Mouse (Mus musculus) embryo, embryonic 11.5 days (tissue): ENCODE measurements at regions not wholly inside any gene's neighbourhood (a gene's known extent, or its start where the extent isn't known, plus 50 kb on each side); places are given as distances from the start of the nearest gene placed in this dataset.

Experiments used
- DNase-seq: peaks from one replicate; pipeline ENCODE4 v3.0.0-alpha.2; 2012; ENCODE audit warnings: low read depth, low spot score

DNA sequence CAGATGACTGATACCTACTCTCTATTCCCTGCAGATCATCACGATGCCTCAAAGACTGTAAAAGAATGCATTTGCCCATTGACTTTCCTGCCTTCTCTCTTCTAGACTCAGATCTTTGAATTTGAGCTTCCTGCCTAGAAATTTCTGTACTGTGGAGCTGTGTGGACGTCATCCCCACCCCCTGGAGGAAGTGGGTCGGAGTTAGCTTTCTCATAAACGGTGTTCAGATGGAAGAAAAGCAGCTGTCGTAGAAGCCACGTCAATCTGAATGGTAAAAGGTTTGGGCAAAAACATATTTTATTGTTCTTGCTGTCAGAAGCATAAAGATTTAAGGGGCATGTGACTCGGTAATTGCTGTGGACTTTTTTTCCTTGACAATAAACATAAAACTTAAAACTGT, 154.6 kb upstream of the Mvb12b start:
- no peak for DNase-seq

DNA sequence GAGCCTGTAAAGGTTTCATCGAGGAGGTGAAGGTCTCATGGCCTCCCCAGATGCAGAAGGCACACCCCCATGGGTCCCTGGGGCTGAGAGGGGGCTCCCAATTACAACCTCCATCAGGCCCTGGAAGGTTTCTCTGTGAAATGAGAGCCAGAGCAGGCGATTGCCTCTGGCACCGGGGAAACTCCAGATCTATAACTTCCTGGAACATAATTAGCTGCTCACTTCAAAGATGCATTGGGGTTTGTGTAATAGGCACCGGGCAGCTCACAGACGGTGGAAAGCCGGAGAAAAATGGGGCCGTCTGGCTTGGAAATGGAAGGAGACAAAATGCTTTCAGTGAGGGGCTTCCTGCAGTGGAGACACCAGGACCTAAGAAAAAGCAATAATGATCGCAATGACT, 151.2 kb upstream of the Mvb12b start:
- DNase-seq: no peak

DNA sequence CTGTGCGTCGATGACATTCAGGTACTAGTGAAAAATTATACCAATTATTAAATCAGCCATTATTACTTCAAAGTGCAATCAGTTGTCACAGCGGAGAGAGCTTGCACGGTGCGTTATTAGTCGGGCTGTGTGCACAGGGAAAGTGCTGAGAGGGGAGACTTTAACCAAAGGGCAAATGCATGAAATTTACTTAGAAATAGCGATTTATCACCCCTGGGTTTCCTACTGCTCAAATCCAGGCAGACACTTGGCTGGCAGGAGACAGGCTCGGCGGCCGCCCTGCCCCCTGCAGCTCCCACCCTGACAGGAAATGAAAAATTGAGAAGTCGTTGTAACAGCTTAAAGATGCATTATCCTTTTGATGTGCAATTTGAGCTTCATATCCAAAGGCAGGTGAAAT, 145.5 kb upstream of the Mvb12b start:
- DNase-seq: no peak

DNA sequence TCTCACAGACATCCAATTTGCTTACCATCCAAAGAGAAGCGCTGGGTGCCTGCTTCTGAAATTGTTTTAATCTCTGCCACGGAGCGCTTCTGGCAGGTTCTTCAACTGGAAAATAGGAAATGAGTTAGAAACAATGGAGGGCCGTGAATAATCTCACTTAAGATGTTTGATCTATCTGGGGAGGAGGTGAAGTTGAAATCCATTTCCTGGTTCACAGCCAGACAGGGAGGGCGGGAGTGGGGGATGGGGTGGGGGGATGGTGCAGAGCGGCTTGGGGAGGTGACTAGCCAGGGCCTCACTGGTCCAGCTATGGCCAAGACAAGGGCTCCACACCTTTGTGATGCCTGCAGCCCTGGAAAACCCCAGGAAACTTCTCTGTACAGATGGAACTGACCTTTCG, 143.7 kb upstream of the Mvb12b start:
- no peak for DNase-seq

DNA sequence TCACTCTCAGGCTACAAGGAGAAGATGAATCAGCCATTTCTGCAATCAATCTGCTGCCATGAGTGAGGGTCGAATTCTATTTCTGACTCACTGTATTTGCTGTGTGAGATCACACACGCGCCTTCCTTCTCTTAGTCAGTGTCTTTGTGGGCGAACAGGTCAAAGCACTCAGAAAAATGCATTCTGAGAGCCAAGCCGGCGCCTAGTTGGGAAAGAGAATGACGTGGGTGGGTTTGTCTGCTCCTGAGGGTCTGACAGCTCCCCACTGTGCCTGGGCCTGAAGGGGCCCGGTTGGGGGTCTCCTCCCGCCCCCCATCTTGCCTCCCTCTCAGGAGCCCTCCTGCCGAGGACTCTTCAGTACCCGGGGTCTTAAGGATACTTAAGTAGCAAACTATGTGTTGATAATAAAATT, 143.3 kb upstream of the Mvb12b start:
- no peak for DNase-seq

DNA sequence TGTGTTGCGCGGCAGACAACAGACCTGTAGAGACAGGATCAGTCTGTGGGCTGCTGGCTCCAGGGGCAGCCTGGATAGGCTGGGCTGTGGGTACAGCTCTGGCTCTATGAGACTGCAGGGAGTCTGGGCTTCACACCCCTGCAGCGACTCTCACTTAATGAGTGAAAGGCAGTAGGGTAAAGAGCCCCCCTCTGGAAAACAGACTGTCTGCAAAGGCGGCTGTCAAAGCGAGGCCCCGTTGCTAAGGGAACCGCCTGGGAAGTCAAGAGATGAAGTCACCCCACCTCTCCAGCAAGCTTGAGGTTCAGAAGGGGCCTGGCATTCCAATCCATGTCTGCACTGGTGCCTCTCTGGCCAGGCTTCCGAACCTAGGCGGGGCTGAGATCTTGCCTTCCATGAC, 139.7 kb upstream of the Mvb12b start:
- peak; percentile 17 for DNase-seq

DNA sequence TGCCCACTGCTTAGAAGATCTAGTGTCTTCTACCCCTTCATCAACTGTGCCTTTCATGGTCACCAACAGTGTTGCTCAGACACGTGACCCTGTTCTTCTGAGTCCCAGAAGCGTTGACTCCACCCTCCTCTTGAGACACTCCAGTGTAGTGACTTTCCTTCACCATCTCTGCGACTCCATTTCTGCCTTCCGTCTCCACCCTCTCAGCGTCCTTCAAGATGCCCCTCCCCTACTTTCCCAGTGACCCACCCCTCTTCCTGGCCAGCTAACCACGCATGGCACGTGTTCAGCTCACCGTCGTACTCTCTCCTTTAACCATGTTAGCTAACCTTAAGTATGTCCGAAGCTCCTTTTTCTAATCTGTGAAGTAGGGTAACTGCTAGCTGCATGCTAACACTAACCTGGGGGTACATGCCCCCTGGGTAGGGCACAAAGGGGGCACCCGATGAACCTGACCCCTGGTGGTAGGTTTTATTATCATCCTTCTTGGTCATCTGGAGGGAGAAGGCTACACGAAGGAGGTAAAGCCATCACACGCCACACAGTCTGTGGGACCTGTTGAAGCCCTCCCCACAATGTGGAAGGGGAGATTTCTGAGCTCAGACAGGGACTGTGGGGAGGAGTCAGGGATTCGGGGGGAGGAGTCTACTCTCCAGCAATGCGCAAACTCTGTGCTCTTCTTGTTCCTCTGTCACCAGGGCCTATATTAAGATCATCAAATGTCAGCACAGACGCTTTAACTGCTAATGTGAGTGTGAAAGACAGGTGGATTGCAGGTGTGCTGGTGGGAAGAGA, 139.0 kb upstream of the Mvb12b start:
- DNase-seq: no peak

DNA sequence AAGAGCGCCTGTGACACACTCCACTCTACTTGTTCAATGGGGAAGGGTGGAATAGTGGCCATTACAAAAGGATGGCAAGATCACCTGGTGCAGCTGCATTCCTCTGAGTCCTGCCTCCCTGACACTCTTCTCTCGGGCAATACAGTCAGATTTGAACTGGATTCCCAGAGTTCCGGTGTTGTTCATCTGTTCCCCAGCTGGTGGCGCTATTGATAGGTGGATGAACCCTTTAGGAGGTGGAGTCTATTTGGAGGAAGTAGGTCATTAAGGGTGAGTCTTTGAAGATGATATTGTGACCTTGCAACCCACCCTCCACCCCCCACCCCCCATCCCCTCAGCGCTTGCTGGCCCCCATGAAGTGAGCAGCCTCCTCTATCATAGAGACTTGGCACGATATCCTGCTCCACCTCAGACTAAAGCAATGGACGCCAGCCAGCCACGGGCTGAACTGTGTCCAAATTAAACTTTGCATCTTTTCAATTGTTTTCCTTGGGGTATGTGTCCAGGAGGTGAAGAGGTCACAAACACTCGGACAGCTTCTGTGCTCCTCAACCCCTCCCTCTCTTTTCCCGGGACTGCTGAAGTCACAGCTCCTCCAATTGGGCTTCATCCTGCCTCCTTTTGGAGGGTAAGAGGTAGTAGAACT, 138.1 kb upstream of the Mvb12b start:
- DNase-seq: no peak

DNA sequence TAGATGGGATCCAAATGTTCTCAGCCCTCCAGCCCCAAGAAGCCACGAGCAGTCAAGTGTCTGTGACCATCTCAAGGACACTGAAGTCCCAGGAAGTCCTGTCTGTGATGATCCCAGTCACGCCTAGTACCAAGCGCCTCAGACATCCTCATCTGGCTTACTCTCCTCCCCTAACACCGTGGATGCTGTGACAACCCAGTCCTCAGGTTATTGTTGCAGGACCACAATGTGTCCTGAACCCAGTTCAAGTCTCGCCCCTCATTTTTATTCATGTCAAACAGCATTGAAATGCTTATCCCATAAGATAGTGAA, 129.4 kb upstream of the Mvb12b start:
- DNase-seq: no peak

DNA sequence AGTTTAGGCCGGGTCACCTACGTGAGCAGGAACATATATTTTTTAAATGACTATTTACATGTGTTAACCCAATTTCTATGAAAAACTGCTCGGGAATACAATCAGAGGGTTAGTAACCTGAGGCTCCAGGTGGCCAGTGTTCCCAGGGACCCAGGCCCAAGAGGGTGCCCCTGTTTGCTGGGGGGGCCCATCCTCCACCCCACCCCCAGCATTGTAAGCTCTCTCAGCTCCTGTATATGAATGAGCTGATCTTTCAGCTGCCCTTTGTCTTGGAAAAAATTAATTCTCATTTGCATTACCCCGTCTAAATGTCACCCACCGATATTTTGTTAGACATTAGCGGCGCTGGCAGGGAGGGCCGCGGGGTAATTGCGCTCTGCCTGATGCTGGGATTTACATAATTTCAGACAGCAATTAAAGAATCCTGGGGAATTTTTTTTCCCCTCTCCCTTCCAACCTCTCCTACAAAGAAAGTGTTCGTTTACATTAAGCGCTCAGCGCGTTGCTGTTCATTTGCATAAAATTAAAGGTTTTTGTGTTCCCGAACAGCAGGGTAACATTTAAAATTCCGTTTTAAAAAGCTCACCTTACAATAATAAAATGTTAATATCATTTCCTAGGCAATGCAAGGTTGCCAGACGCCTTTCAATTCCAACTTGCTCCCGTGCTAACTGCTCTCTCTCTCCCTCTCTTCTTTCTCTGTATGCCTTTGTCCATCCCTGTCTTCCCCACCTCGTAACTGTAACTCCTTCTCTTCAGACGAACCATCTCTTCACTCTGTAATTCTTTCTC, 128.8 kb upstream of the Mvb12b start:
- no peak for DNase-seq

DNA sequence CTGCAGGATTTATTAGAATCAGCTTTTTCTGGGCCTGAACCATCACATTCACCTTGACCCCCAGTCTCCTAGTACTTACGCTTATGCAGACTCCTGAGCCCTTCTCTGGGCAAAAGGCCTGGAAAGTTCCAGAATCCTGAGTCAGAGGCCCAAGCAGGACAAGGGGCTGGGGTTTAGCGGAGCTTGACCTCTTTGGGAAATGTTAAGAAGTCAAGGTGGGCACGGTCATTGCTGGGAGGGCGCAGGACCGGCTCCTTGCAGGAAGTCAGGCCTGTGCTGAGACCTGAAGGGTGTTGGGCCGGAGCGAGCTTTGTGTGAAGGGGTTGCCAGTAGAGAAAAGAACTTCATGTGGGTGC, 127.9 kb upstream of the Mvb12b start:
- no peak for DNase-seq

DNA sequence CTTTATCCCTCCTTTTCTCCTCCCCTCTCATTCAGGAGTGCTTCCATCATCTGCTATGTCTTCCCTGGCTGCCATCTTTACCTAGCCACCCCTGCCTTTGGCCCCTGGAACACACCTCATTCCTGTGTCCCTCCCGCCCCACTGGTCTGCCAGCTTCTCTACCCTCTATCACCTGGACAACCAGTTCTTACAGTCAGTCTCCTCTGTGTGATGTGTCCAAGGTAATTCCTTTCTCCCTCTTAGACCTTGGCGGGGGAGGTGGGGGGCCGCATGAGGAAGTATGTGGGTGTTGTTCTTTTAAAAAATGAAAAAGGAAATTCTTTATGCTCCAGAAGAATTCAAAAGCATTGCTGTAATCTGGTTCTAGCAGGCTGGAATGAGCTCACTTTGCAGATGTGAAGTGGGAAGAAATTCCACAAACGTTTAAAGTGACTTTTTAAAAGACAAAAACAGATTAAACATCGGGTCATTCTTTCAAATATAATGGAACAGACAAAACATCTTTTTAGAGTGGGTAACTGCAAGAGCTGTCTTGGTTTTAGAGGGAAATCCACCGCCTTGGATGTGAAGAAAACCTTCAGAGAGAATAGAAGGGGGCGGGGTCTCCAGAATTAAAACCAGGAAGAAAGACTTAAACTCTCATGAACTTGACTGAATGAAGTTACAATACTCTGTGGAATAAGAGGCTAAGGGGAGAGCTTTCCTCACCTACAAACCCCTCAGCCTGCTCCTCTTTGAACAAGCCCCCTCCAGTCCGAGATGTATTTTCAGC, 127.3 kb upstream of the Mvb12b start:
- no peak for DNase-seq

DNA sequence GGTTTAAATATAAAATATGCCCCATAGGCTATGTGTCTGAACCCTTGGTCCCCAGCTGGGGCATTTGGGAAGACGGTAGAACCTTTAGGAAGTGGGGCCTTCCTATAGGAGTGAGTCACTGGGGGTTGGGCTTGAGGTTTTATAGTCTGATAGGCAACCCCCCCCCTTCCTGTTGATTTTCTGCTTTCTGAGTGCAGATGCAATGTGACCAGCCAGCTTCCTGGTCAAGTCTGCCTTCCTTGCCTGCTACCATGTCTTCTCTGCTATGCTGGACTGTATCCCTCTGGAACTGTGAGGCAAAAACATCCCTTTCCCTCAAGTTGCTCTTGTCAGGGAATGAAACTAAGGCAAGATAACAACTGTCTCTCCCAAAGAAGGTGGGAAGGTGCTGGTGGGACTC, 122.4 kb upstream of the Mvb12b start:
- DNase-seq: no peak

DNA sequence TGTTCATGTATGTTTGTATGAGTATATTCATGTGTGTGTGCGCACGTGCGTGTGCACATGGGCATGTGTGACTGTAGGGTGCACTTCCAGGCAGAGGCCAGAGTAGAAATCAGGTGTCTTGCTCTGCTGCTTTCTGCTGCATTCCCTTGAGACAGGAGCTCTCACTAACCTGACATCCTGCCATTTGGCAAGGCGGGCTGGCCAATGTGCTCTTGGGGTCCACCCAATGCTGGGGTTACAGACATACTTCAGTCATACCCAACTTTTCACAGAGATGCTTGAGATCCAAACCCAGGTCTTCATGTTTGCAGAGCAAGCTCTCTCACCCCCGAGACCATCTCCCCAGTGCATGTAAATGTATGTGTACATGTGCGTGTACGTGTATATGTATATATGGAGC, 120.2 kb upstream of the Mvb12b start:
- DNase-seq: no peak

DNA sequence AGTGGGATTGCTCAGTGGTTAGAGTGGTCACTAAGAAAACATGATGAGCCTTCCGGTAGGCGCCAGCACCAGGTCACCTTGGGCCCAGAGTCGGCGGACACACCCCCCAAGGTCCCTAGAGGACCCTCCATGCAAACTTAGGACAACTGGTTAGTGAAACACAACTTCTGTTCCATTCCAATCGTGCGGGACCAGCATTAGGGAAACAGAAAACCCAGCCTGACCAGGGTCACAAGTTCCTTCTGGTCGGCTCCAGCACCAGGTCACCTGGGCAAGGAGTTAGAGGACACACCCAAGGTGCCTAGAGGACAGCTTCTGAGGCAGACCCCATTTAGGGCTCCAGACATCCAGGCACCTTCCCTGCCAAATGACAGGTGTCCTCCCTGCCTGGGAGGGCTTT, 109.4 kb upstream of the Mvb12b start:
- DNase-seq: no peak

DNA sequence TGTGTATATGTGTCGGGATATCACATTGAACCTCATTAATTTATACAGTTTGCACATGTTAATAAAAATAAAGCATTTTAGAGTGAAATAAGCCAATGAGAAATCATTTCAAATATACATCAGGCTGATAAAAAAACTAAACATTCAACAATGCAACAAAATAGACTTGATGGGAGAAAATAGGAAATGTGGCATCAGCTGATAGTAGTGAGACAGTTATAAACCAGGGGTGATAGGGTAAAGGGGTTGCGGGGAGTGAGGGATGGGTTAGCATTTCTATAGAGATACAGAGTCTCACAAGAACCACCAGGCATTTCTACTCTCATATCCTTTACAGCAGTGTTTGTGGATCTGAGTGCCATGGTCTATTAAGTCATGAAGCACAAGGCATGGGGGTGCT, 108.6 kb upstream of the Mvb12b start:
- DNase-seq: no peak

DNA sequence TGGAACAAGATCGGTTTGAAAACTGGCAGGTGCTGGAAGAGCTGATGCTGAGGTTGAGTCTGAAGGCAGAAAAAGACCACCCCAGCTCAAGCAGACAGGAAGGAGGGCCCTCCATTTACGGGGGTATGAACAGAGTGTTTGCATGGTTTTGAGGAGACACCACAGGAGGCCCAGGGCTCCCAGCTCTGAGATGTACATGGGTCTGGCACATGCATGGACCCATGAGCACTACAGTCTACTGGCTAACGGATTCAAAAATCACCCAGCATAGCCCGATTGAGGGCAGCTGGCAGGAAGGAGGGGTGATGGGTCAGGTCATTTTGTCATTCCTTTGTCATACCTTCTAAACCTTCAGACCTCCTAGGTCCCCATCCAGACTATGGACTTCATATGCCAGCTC, 103.6 kb upstream of the Mvb12b start:
- no peak for DNase-seq

DNA sequence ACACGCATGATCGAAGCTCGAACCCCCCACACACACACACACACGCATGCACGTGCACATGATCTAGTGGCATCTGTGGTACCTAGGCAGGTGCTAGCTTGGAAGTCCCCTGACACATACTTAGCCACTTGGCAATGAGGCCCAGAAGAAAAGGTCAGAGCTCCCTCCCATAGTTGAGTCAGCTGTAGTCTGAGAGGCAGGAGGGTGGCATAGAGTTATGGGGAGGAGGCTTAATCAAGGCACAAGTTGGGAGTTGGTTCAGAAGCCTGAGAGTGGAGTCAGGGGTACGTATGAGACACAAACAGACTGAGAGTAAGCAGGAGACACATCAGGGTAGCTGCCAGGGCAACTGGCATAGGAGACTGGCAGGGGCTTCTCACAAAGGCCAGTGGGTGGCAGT, 103.0 kb upstream of the Mvb12b start:
- no peak for DNase-seq

DNA sequence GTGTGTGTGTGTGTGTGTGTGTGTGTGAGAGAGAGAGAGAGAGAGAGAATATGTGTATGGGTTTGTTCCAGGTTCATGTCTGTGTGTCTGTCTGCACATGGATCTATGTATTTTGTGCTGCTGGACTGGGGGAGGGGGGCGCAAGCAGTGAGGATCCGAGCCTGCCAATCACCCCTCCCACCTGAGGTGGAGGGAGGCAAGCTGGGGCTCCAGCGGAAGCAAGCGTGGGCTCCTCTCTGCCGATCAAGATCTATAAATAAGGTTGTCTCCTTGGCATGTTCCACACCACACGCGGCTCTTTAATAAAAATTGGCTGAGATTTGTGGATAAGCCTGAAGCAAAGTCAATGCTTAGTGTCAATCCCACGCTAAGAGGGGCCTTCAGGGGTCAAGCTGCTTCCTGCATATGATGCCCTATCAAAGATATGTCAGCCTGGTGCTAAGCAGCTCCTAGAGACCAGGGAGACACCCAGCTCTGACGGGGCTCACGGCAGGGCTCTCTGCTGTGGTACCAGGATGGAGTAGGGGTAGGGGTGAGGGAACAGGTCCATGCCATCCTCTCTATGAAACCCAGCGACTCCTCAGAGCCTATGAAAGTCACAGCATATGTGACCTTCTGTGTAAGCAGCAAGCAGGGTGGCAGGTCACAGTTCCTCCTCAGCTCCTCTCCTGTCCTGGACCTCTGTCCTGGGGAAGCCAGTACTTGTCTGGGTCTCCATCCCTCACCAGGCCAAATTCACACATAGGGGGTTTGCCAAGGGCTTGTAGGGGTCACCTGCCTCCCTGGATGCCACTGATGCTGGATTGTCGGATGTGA, 102.0 kb upstream of the Mvb12b start:
- no peak for DNase-seq

DNA sequence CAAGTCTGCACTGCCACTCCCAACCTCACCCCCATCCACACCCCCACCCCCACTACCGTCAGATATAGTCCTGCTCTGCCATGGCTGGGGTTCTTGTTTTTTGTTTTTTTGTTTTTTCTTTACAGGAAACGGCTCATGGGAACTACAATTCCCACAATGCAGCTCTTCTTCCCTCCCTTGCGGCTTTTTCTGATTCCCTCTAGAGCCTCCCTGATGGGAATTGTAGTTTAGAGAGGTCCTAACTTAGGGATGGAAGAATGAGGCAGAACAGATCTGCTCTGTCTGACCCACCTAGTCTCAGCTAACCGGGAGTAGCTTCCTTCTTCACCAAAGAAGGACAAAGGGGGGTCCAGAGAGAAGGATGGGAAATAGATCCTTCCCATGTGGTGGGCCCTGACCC, 98.7 kb upstream of the Mvb12b start:
- DNase-seq: peak; percentile 24

DNA sequence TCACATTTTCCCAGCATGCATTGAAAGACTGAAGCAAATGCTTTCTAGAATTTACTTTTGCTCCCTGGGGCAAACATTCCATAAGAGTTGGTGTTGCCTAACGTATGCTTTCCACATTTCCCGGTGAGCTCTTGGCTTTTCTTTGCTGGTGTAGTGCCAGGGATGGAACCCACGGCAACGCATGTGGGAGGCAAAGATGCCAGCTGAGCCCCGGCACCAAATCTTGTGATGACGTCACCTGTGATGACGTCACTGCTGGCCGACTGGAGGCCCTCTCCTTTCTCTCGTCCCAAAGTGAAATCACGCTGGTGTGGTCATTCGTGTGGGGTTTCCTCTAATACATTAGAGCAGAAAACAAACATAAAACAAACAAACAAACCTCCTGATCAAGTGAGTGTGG, 97.6 kb upstream of the Mvb12b start:
- no peak for DNase-seq
